Mouse (Mus musculus) forebrain, embryonic 14.5 days (tissue): ENCODE data around the gene 9330159F19Rik. TPM values are rescaled to one million over a fixed set of nuclear protein-coding genes. Genes with fewer than 3 reads are reported as not detected.
A peak's percentile ranks its signal among the peaks of the same experiment; 100 is the strongest.

Source experiments
- ATAC-seq: fragments of 200-750 bp; cut with Nextera tagmentation; 2 replicates; pipeline ENCODE4 v1.8.0; 2017; ENCODE audit warnings: mild to moderate bottlenecking, moderate library complexity
- DNase-seq: peaks from one replicate; pipeline ENCODE4 v3.0.0-alpha.2; 2015; ENCODE audit warnings: low spot score
- H3K27ac ChIP-seq: fragments of 300-500 bp; sonication (generic); 2 replicates; pipeline ENCODE4 v1.5.1; 2014; ENCODE audit warnings: low read depth, mild to moderate bottlenecking, control low read depth, low read length, moderate library complexity
- H3K27me3 ChIP-seq: fragments of 300-500 bp; sonication (generic); replicated peaks from 2 replicates; pipeline ENCODE4 v1.6.1; 2014; ENCODE audit warnings: low read length, control low read depth, mixed read lengths; ENCODE audit not compliant: control insufficient read depth, insufficient read depth
- H3K36me3 ChIP-seq: fragments of 300-500 bp; sonication (generic); 2 replicates; pipeline ENCODE4 v1.6.1; 2014; ENCODE audit warnings: low read length, control low read depth; ENCODE audit not compliant: control insufficient read depth, insufficient read depth
- H3K4me1 ChIP-seq: fragments of 300-500 bp; sonication (generic); 2 replicates; pipeline ENCODE4 v1.6.1; 2014; ENCODE audit warnings: antibody characterized with exemption, low read length, control low read depth; ENCODE audit not compliant: control insufficient read depth, insufficient read depth
- H3K4me2 ChIP-seq: fragments of 300-500 bp; sonication (generic); 2 replicates; pipeline ENCODE4 v1.6.1; 2014; ENCODE audit warnings: mild to moderate bottlenecking, control low read depth, low read length
- H3K4me3 ChIP-seq: fragments of 300-500 bp; sonication (generic); 2 replicates; pipeline ENCODE4 v1.5.1; 2014; ENCODE audit warnings: low read depth, low read length, control low read depth
- H3K9ac ChIP-seq: fragments of 300-500 bp; sonication (generic); 2 replicates; pipeline ENCODE4 v1.6.1; 2014; ENCODE audit warnings: mild to moderate bottlenecking, low read length, control low read depth, moderate library complexity
- H3K9me3 ChIP-seq: fragments of 300-500 bp; sonication (generic); replicated peaks from 2 replicates; pipeline ENCODE4 v1.6.1; 2016; ENCODE audit warnings: low read length, control low read depth, mixed read lengths; ENCODE audit not compliant: control insufficient read depth
- WGBS: fragments of 180-500 bp; shearing (Covaris S2); extraction: QIAGEN DNeasy Blood & Tissue Kit; methylation state at CpG from one replicate; pipeline ENCODE4 v1.1.7; 2014; 5-methylcytosine and 5-hydroxymethylcytosine counted together
- polyA plus RNA-seq: library from polyadenylated mRNA; unstranded; fragments of >200 nt; fragmentation: Nextera tagmentation; extraction: Ambion mirVana; gene quantifications from 2 replicates; pipeline ENCODE4 v1.2.1, GENCODE M21; 2014

Gene 9330159F19Rik
- 27.7 and 37.4 TPM in 2 replicates for polyA plus RNA-seq

GRCm38 (mm10) chr10:29211453-29211852 is at the start of gene 9330159F19Rik:
9330159F19Rik (plus strand) TSS chr10:29211606.
- 2% methylated on average over 4 of the region's 4 CpGs for WGBS
- Histone ChIP-seq H3K27me3 (no peaks in the 10 kb centered on the region), H3K4me2 (no peak within 1 kb of the TSS), H3K9me3 (no peaks in the 10 kb centered on the region), H3K9ac (no peak within 1 kb of the TSS), H3K27ac (peak within 1 kb of the TSS; percentile 52; the same call in 1 of the 2 replicates), H3K36me3 (0 out of 2 replicates have a peak, but pooled peaks cover 17% of the 10 kb centered on the region), H3K4me1 (peaks cover 6% of the 10 kb centered on the region; the same call in 1 of the 2 replicates), H3K4me3 (no peak within 1 kb of the TSS)
- DNase-seq: peak; percentile 78
- ATAC-seq: peak; percentile 84

DNA sequence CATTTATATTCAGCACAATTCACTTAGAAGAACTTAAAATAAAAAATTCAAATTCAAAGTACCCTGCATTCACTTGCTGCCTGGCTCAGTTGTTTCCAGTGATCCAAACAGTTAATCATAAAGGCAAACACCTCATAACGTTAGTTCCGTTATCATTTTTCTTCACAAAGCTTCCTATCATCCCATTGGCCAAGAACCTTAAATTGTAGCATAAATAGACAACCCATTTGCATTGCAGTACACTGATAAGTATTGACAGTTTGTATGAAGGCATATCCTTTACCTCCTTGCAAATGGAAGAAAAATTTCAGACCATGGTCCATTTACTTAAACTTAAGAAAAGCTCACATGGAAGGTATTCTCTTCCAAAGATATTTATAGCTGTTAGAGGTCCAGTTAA is 49.7 kb upstream of the 9330159F19Rik start:
- no peak for DNase-seq
- no peaks in the 10 kb centered on the region for H3K9me3 ChIP-seq
- H3K9ac ChIP-seq: no peak overlapping the region
- H3K4me1 ChIP-seq: no peaks in the 10 kb centered on the region
- WGBS: 87% methylated on average over 2 of the region's 2 CpGs
- H3K36me3 ChIP-seq: peaks cover 54% of the 10 kb centered on the region
- H3K4me2 ChIP-seq: no peak overlapping the region
- no peak for ATAC-seq
- no peak overlapping the region for H3K27ac ChIP-seq
- no peaks in the 10 kb centered on the region for H3K27me3 ChIP-seq
- no peak overlapping the region for H3K4me3 ChIP-seq

DNA sequence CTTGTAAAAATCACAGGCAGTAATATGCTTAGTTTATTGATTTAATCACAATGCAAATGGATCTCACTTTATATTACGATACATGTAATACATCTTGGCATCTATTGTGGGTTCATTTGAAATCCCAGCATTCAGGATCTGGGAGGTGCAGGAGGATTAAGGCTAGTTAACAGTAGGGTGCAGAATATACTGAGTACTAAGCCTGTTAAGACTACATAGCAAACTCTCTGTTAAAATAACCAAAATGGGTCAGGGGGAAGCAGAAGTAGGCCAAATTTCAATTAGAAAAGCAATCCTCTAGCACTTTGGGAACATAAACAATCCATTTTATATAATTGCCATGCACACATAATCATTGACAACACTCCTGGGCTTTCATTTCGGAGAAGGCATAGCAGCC is 37.6 kb upstream of the 9330159F19Rik start:
- 86% methylated on average over 2 of the region's 2 CpGs for WGBS
- no peak for ATAC-seq
- Histone ChIP-seq H3K9me3 (peaks cover 12% of the 10 kb centered on the region), H3K4me3 (no peak overlapping the region), H3K4me2 (no peak overlapping the region), H3K27me3 (no peaks in the 10 kb centered on the region), H3K4me1 (0 out of 2 replicates have a peak, but pooled peaks cover 4% of the 10 kb centered on the region), H3K27ac (no peak overlapping the region), H3K9ac (no peak overlapping the region), H3K36me3 (peaks cover 63% of the 10 kb centered on the region)
- no peak for DNase-seq

GRCm38 (mm10) chr10:29175656-29176055 is 35.8 kb upstream of the 9330159F19Rik start:
- ATAC-seq: no peak
- DNase-seq: peak; percentile 33
- H3K36me3 ChIP-seq: peaks cover 67% of the 10 kb centered on the region

DNA sequence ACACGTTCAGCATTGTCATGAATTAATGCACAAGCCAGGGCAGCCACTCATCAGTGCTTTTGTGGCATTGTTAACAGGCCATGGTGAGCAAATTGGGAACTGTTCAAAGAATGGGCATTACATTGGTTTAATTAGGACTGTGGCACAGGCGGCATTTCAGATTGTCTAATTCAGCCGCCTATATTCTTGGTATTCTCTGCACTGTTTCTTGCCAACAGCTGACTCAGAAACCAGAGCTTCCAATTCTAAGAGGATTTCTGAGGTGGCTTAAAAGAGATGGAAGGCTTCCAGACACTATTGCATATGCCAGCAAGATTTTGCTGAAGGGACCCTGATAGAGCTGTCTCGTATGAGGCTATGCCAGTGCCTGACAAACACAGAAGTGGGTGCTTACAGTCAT is 34.5 kb upstream of the 9330159F19Rik start:
- no peak overlapping the region for H3K9ac ChIP-seq
- H3K4me2 ChIP-seq: no peak overlapping the region
- WGBS: 21% methylated on average over 4 of the region's 4 CpGs
- H3K27me3 ChIP-seq: no peaks in the 10 kb centered on the region
- 0 out of 2 replicates have a peak, but pooled peaks cover 4% of the 10 kb centered on the region for H3K4me1 ChIP-seq
- no peak overlapping the region for H3K4me3 ChIP-seq
- H3K9me3 ChIP-seq: no peaks in the 10 kb centered on the region; the same call in 1 of the 2 replicates
- H3K27ac ChIP-seq: no peak overlapping the region
- peak; percentile 81 for ATAC-seq
- peak; percentile 78 for DNase-seq
- H3K36me3 ChIP-seq: peaks cover 67% of the 10 kb centered on the region

More at GRCm38 (mm10) chr10:29175656-29176055, 35.8 kb upstream of the 9330159F19Rik start:
- 60% methylated on average over 3 of the region's 3 CpGs for WGBS
- Histone ChIP-seq H3K9me3 (peaks cover 12% of the 10 kb centered on the region), H3K9ac (no peak overlapping the region), H3K27me3 (no peaks in the 10 kb centered on the region), H3K4me1 (0 out of 2 replicates have a peak, but pooled peaks cover 4% of the 10 kb centered on the region), H3K27ac (no peak overlapping the region), H3K4me3 (no peak overlapping the region), H3K4me2 (no peak overlapping the region)

DNA sequence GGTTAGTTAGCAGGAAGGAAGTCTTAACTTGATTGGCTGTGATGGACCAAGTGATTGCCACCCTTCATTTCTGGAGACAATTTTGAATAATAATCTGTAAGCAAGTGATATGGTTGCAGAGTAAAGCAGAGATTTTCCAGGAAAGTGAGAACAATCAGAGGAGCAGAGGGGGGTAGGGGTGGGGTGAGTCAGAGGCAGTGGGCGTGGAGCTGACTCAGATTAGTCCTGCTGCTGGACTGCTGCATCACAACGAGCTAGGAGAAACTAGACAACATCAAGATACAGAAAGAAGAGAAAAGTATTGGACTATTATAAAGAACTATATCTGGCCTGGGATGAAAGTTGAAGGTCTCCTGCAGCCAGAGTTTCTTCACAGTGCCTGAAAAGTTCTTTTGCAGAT is 33.4 kb upstream of the 9330159F19Rik start:
- Histone ChIP-seq H3K4me1 (0 out of 2 replicates have a peak, but pooled peaks cover 4% of the 10 kb centered on the region), H3K4me2 (no peak overlapping the region), H3K36me3 (peaks cover 68% of the 10 kb centered on the region), H3K9ac (no peak overlapping the region), H3K27ac (no peak overlapping the region), H3K4me3 (no peak overlapping the region), H3K9me3 (no peaks in the 10 kb centered on the region), H3K27me3 (no peaks in the 10 kb centered on the region)
- ATAC-seq: no peak
- 35% methylated on average over 2 of the region's 2 CpGs for WGBS
- no peak for DNase-seq

- ATAC-seq (no peak), DNase-seq (no peak)
- no peak overlapping the region for H3K4me2 ChIP-seq
- peaks cover 61% of the 10 kb centered on the region for H3K36me3 ChIP-seq
- H3K27ac ChIP-seq: no peak overlapping the region
- H3K9ac ChIP-seq: no peak overlapping the region
- H3K4me3 ChIP-seq: no peak overlapping the region
- H3K4me1 ChIP-seq: 0 out of 2 replicates have a peak, but pooled peaks cover 4% of the 10 kb centered on the region
- WGBS: 92% methylated on average over 3 of the region's 3 CpGs
- no peaks in the 10 kb centered on the region for H3K9me3 ChIP-seq
- H3K27me3 ChIP-seq: no peaks in the 10 kb centered on the region
Observed at GRCm38 (mm10) chr10:29180210-29180609, 31.2 kb upstream of the 9330159F19Rik start.

- WGBS: 46% methylated on average over 2 of the region's 2 CpGs
- no peaks in the 10 kb centered on the region for H3K27me3 ChIP-seq
- ATAC-seq: no peak
- H3K4me3 ChIP-seq: no peak overlapping the region
- no peak overlapping the region for H3K4me2 ChIP-seq
- H3K27ac ChIP-seq: no peak overlapping the region
- peak; percentile 17 for DNase-seq
- H3K9ac ChIP-seq: no peak overlapping the region
- no peaks in the 10 kb centered on the region for H3K9me3 ChIP-seq
- H3K36me3 ChIP-seq: peaks cover 53% of the 10 kb centered on the region
- 0 out of 2 replicates have a peak, but pooled peaks cover 2% of the 10 kb centered on the region for H3K4me1 ChIP-seq
Observed at GRCm38 (mm10) chr10:29181046-29181445, 30.4 kb upstream of the 9330159F19Rik start.

DNA sequence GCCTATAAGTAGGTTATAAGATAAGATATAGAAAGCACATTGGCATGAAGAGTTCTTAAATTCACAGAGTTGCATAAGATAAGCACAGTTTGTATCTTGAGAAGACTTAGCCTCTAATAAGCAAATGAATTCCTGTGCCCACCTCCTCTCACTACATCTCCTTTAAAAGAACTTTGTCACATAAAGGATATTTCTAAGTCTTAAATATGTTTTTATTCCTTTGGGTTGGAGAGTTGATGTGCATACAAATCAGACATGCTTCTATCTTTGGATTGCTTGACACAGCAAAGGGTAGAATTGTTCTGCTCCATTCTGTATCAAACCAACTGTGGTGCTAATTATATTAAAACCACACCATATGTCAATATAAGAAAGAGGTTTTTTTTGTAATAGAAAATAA is 17.6 kb upstream of the 9330159F19Rik start:
- Histone ChIP-seq H3K4me2 (no peak overlapping the region), H3K27ac (no peak overlapping the region), H3K9me3 (peaks cover 4% of the 10 kb centered on the region; the same call in 1 of the 2 replicates), H3K4me3 (no peak overlapping the region), H3K27me3 (no peaks in the 10 kb centered on the region), H3K4me1 (no peaks in the 10 kb centered on the region), H3K9ac (no peak overlapping the region), H3K36me3 (peaks cover 53% of the 10 kb centered on the region)
- ATAC-seq (no peak), DNase-seq (no peak)
